Comparison of ENCODE assay signal across 24 mouse cellular contexts in genomic region chr14:105950924-105951323, GRCm38 (mm10). TPM values are rescaled to one million over a fixed set of nuclear protein-coding genes. Genes with fewer than 3 reads are reported as not detected.
DNase-seq lines count a peak whose midpoint lies in the region.
"Had no signal": no experiment of that assay in that cellular context is flagged by ENCODE, and none has a peak within 500 bp of the region (broad histone marks: within the 10 kb centered on the region; RNA-seq: fewer than 3 reads in every experiment).

No protein-coding gene starts in this region.

- H3K4me1 ChIP-seq in heart, embryonic 10.5 days = no peaks in the 10 kb centered on the region
- H3K4me1 ChIP-seq: embryonic facial prominence, embryonic 15.5 days; heart, embryonic 13.5 days; kidney, embryonic 15.5 days; liver, embryonic 12.5 days; midbrain, embryonic 10.5 days; neural tube, embryonic 12.5 days had no signal

- no peaks in the 10 kb centered on the region for H3K27me3 ChIP-seq in heart, embryonic 10.5 days (ENCODE audit: insufficient read depth, poor library complexity, severe bottlenecking)
- H3K27me3 ChIP-seq: embryonic facial prominence, embryonic 15.5 days; heart, embryonic 13.5 days; kidney, embryonic 15.5 days; liver, embryonic 12.5 days; neural tube, embryonic 12.5 days had no signal

- H3K4me3 ChIP-seq in heart, embryonic 10.5 days = no peak overlapping the region
- H3K4me3 ChIP-seq: embryonic facial prominence, embryonic 15.5 days; heart, embryonic 13.5 days; kidney, embryonic 15.5 days; liver, embryonic 12.5 days; midbrain, embryonic 10.5 days; neural tube, embryonic 12.5 days had no signal

- H3K9me3 ChIP-seq in heart, embryonic 10.5 days = no peaks in the 10 kb centered on the region
- H3K9me3 ChIP-seq: embryonic facial prominence, embryonic 15.5 days; heart, embryonic 13.5 days; kidney, embryonic 15.5 days; liver, embryonic 12.5 days; midbrain, embryonic 10.5 days; neural tube, embryonic 12.5 days had no signal

- H3K36me3 ChIP-seq in heart, embryonic 10.5 days = no peaks in the 10 kb centered on the region
- H3K36me3 ChIP-seq: embryonic facial prominence, embryonic 15.5 days; heart, embryonic 13.5 days; kidney, embryonic 15.5 days; liver, embryonic 12.5 days; midbrain, embryonic 10.5 days; neural tube, embryonic 12.5 days had no signal

- H3K27ac ChIP-seq in heart, embryonic 10.5 days = no peak overlapping the region
- H3K27ac ChIP-seq: embryonic facial prominence, embryonic 15.5 days; heart, embryonic 13.5 days; hindbrain, postnatal 0 days; kidney, embryonic 15.5 days; liver, embryonic 12.5 days; macrophage; midbrain, embryonic 10.5 days; neural tube, embryonic 12.5 days had no signal

- WGBS in heart, embryonic 10.5 days = 84% methylated on average over 3 of the region's 3 CpGs

- peak; percentile 52 to 76 for DNase-seq in adrenal gland, adult (ENCODE audit: inconsistent age in 2 of 2, low spot score in 1 of 2)
- DNase-seq in adrenal gland, adult 18-20 months (ENCODE audit: low spot score in 2 of 2) = no peak
- peak; percentile 38 to 55 for DNase-seq in heart, adult 18-20 months
- DNase-seq in heart, embryonic 10.5 days (ENCODE audit: low spot score) = no peak
- peak; percentile 40 for DNase-seq in urinary bladder, postnatal 14 days (ENCODE audit: low spot score)
- no peak for DNase-seq in urinary bladder, postnatal 25 days (ENCODE audit: low spot score)
- DNase-seq in skeletal muscle tissue, adult 2 months (ENCODE audit: low read depth, low spot score) = peak; percentile 24
- no peak for DNase-seq in layer of hippocampus, postnatal 10 days (ENCODE audit: low spot score in 2 of 2)
- DNase-seq: cerebellum, adult 11 months; cerebellum, postnatal 14 days; embryo, embryonic 11 days; gastrocnemius, postnatal 10 days; heart, postnatal 4 days; right cerebral cortex, adult 18-20 months; thymus, adult 2 months had no signal

RNA-seq across cellular contexts. Expression of gene Spry2, which starts 54.3 kb away (rescaled TPM):
- total RNA-seq in adrenal gland, adult 18-20 months (2021) = 10 to 100 TPM; 28.3 to 29.1 TPM
- 10 to 100 TPM; 17.5 to 21.0 TPM for total RNA-seq in heart, adult 18-20 months (2021)
- 23.9 and 48.3 TPM in 2 replicates for polyA plus RNA-seq in heart, embryonic 10.5 days (2016; fragmentation: Nextera tagmentation; extraction: Ambion mirVana)
- 10 to 100 TPM; 70.6 to 72.6 TPM for total RNA-seq in layer of hippocampus, postnatal 10 days (2021)
- polyA plus RNA-seq: activated CD4-positive, CD25-positive, alpha-beta regulatory T cell, adult 4 months had no signal

Comparison
In these comparisons a context has a peak if more than half of its experiments do, and no peak if none do; other contexts are left out.
1. DNase-seq: peak in adrenal gland, adult (2 of 2), heart, adult 18-20 months (2 of 2), urinary bladder, postnatal 14 days (single experiment) and skeletal muscle tissue, adult 2 months (single experiment); none in adrenal gland, adult 18-20 months (0 of 2), heart, embryonic 10.5 days (single experiment), urinary bladder, postnatal 25 days (single experiment) and layer of hippocampus, postnatal 10 days (0 of 2).